Comparison of ENCODE assay signal across 8 mouse cellular contexts in genomic region chr15:81399297-81399637, GRCm38 (mm10). TPM values are rescaled to one million over a fixed set of nuclear protein-coding genes. Genes with fewer than 3 reads are reported as not detected.
DNase-seq lines count a peak whose midpoint lies in the region; ATAC-seq and TF ChIP-seq lines count a peak whose summit lies in the region.

No protein-coding gene starts in this region.

- peak overlapping the region; percentile 91 for H3K4me2 ChIP-seq in heart, embryonic 12.5 days
- peak overlapping the region; percentile 84 for H3K4me2 ChIP-seq in forebrain, embryonic 16.5 days (ENCODE audit: low read length)

- TF ChIP-seq POLR2A in ES-Bruce4 (IDR thresholded peaks at IDR 0.05; ENCODE audit: insufficient read depth, low read length), result no peak

- H3K27me3 ChIP-seq in heart, embryonic 12.5 days (replicated peaks), result no peaks in the 10 kb centered on the region
- no peaks in the 10 kb centered on the region for H3K27me3 ChIP-seq in ES-Bruce4 (ENCODE audit: control insufficient read depth, insufficient read depth, low read length, poor library complexity, severe bottlenecking)
- H3K27me3 ChIP-seq in forebrain, embryonic 16.5 days (replicated peaks; ENCODE audit: control insufficient read depth, insufficient read depth, low read length), result no peaks in the 10 kb centered on the region

- H3K4me1 ChIP-seq in heart, embryonic 12.5 days (replicated peaks), result peaks cover 15% of the 10 kb centered on the region; the same call in 1 of the 2 replicates
- no peaks in the 10 kb centered on the region for H3K4me1 ChIP-seq in ES-Bruce4 (ENCODE audit: control insufficient read depth, insufficient read depth, low read length)
- H3K4me1 ChIP-seq in forebrain, embryonic 16.5 days (replicated peaks; ENCODE audit: control insufficient read depth, insufficient read depth, low read length), result peaks cover 27% of the 10 kb centered on the region

- H3K9ac ChIP-seq in heart, embryonic 12.5 days, result peak overlapping the region; percentile 82
- peak overlapping the region; percentile 86 for H3K9ac ChIP-seq in ES-Bruce4 (ENCODE audit: low read depth, poor library complexity, severe bottlenecking)
- H3K9ac ChIP-seq in forebrain, embryonic 16.5 days (replicated peaks; ENCODE audit: low read depth, low read length), result peak overlapping the region; percentile 84

- DNase-seq in heart, postnatal 10 days, result no peak
- no peak for DNase-seq in adipocyte (ENCODE audit: low spot score)
- DNase-seq in yolk sac, embryonic 10.5 days (ENCODE audit: low spot score), result no peak

- WGBS in heart, embryonic 12.5 days, result 0% methylated on average over 21 of the region's 21 CpGs
- 0% methylated on average over 21 of the region's 21 CpGs for WGBS in forebrain, embryonic 16.5 days
- 0% methylated on average over 21 of the region's 21 CpGs for WGBS in macrophage (ENCODE audit: missing documents)

- no peak; the same call in 1 of the 2 replicates for ATAC-seq in heart, embryonic 12.5 days (ENCODE audit: insufficient number of reproducible peaks, low FRiP score)
- ATAC-seq in forebrain, embryonic 16.5 days, result no peak
- no peak for ATAC-seq in megakaryocyte-erythroid progenitor cell, adult 5-6 weeks (replicated peaks; ENCODE audit: low FRiP score, low TSS enrichment, poor library complexity, severe bottlenecking)

- TF ChIP-seq CTCF in ES-Bruce4 (IDR thresholded peaks at IDR 0.05; ENCODE audit: low read depth, low read length), result no peak

- H3K4me3 ChIP-seq in heart, embryonic 12.5 days, result peak overlapping the region; percentile 67
- H3K4me3 ChIP-seq in ES-Bruce4 (ENCODE audit: low read depth, low read length) (peak overlapping the region; percentile 97), macrophage (ENCODE audit: inconsistent target) (peak overlapping the region; percentile 100)
- peak overlapping the region; percentile 77 for H3K4me3 ChIP-seq in forebrain, embryonic 16.5 days (replicated peaks; ENCODE audit: low read length)

- peak overlapping the region; percentile 91 for H3K27ac ChIP-seq in heart, embryonic 12.5 days (ENCODE audit: poor library complexity, severe bottlenecking)
- H3K27ac ChIP-seq in ES-Bruce4 (ENCODE audit: insufficient read depth, low read length), result peak overlapping the region; percentile 45; the same call in 1 of the 2 replicates
- H3K27ac ChIP-seq in forebrain, embryonic 16.5 days (ENCODE audit: low read length), result peak overlapping the region; percentile 96
- H3K27ac ChIP-seq in macrophage, result peak overlapping the region; percentile 93

- peaks cover 93% of the 10 kb centered on the region for H3K79me2 ChIP-seq in macrophage (ENCODE audit: inconsistent target)

- intact Hi-C loops in heart, postnatal 10 days (cut with DNase I), result no loop called here

- H3K36me3 ChIP-seq in heart, embryonic 12.5 days, result peaks cover 11% of the 10 kb centered on the region
- H3K36me3 ChIP-seq in ES-Bruce4 (ENCODE audit: control insufficient read depth, insufficient read depth, low read length, poor library complexity, severe bottlenecking), result peaks cover 13% of the 10 kb centered on the region
- H3K36me3 ChIP-seq in forebrain, embryonic 16.5 days (ENCODE audit: control insufficient read depth, insufficient read depth), result no peaks in the 10 kb centered on the region
- no peaks in the 10 kb centered on the region for H3K36me3 ChIP-seq in macrophage (ENCODE audit: inconsistent target)

- no peaks in the 10 kb centered on the region for H3K9me3 ChIP-seq in heart, embryonic 12.5 days (replicated peaks)
- no peaks in the 10 kb centered on the region for H3K9me3 ChIP-seq in ES-Bruce4 (replicated peaks; ENCODE audit: control insufficient read depth, insufficient read depth, low read length, poor library complexity, severe bottlenecking)
- H3K9me3 ChIP-seq in forebrain, embryonic 16.5 days (ENCODE audit: control insufficient read depth, low read length), result no peaks in the 10 kb centered on the region

- no peak for TF ChIP-seq EP300 in ES-Bruce4 (IDR thresholded peaks at IDR 0.05; ENCODE audit: insufficient read depth, low read depth, low read length)

RNA-seq across cellular contexts. Expression of gene St13, which starts 0.6 kb away (rescaled TPM):
- polyA plus RNA-seq in heart, embryonic 12.5 days (2016; fragmentation: Nextera tagmentation; extraction: Ambion mirVana), result 150 TPM in 2 replicates
- total RNA-seq in heart, postnatal 10 days (2021), result 10 to 100 TPM; 89.0 to 93.6 TPM
- 696 and 796 TPM in 2 replicates for polyA plus RNA-seq in ES-Bruce4 (2011; ENCODE audit: insufficient read depth, insufficient read length, low read depth, missing spikeins)
- 206 and 233 TPM in 2 replicates for polyA plus RNA-seq in forebrain, embryonic 16.5 days (2015; fragmentation: Nextera tagmentation; extraction: Ambion mirVana)
- 100 to 1,000 TPM in 6 of 26 experiments, 10 to 100 TPM in 20; 42.7 to 120 (median 74.7) TPM for total RNA-seq in macrophage (2018; cell fraction: chromatin; rRNA removed)
- 100 to 1,000 TPM; 111 to 236 (median 140) TPM for total RNA-seq in macrophage (2018; cell fraction: cytosol; rRNA removed)
- total RNA-seq in macrophage (2018; cell fraction: nucleus; rRNA removed), result 10 to 100 TPM; 44.6 to 90.6 (median 65.4) TPM
- 126 to 604 TPM (median 153 TPM) in 3 replicates for polyA plus RNA-seq in macrophage (2018)
- total RNA-seq in megakaryocyte-erythroid progenitor cell, adult 5-6 weeks (2014; fragmentation: Nextera tagmentation), result 175 and 195 TPM in 2 replicates
- total RNA-seq in megakaryocyte-erythroid progenitor cell, adult 5-6 weeks (2017), result 481 and 514 TPM in 2 replicates

RNA-seq across cellular contexts. Expression of gene Xpnpep3, which starts 0.7 kb away (rescaled TPM):
- 10.4 and 11.3 TPM in 2 replicates for polyA plus RNA-seq in heart, embryonic 12.5 days (2016; fragmentation: Nextera tagmentation; extraction: Ambion mirVana)
- total RNA-seq in heart, postnatal 10 days (2021), result 10 to 100 TPM; 12.7 to 13.9 TPM
- polyA plus RNA-seq in ES-Bruce4 (2011; ENCODE audit: insufficient read depth, insufficient read length, low read depth, missing spikeins) (21.0 and 26.7 TPM in 2 replicates), macrophage (2018) (5.2 to 7.3 TPM (median 5.7 TPM) in 3 replicates)
- 9.0 and 10.0 TPM in 2 replicates for polyA plus RNA-seq in forebrain, embryonic 16.5 days (2015; fragmentation: Nextera tagmentation; extraction: Ambion mirVana)
- total RNA-seq in macrophage (2018; cell fraction: chromatin; rRNA removed), result 10 to 100 TPM in 25 of 26 experiments, 1 to 10 TPM in 1; 9.5 to 38.9 (median 25.7) TPM
- 1 to 10 TPM; 3.5 to 8.6 (median 6.5) TPM for total RNA-seq in macrophage (2018; cell fraction: cytosol; rRNA removed)
- total RNA-seq in macrophage (2018; cell fraction: nucleus; rRNA removed), result 10 to 100 TPM in 18 of 26 experiments, 1 to 10 TPM in 8; 4.8 to 29.1 (median 15.9) TPM
- total RNA-seq in megakaryocyte-erythroid progenitor cell, adult 5-6 weeks (2014; fragmentation: Nextera tagmentation), result 14.0 and 17.8 TPM in 2 replicates
- 24.9 and 26.2 TPM in 2 replicates for total RNA-seq in megakaryocyte-erythroid progenitor cell, adult 5-6 weeks (2017)

RNA-seq across cellular contexts. Expression of gene Dnajb7, which starts 8.8 kb away (rescaled TPM):
- polyA plus RNA-seq in heart, embryonic 12.5 days (2016; fragmentation: Nextera tagmentation; extraction: Ambion mirVana), result 1.1 TPM in 2 replicates
- not detected for total RNA-seq in heart, postnatal 10 days (2021)
- polyA plus RNA-seq in ES-Bruce4 (2011; ENCODE audit: insufficient read depth, insufficient read length, low read depth, missing spikeins) (not detected in 2 replicates), macrophage (2018) (0.19 to 0.20 TPM in 2 of 3 replicates, not detected in the other)
- 1.4 and 2.3 TPM in 2 replicates for polyA plus RNA-seq in forebrain, embryonic 16.5 days (2015; fragmentation: Nextera tagmentation; extraction: Ambion mirVana)
- 1 to 10 TPM in 17 of 26 experiments, under 1 TPM in 1, not detected in 8; 0.74 to 3.6 (median 1.8) TPM for total RNA-seq in macrophage (2018; cell fraction: chromatin; rRNA removed)
- under 1 TPM in 4 of 26 experiments, not detected in 22; 0.11 to 0.21 (median 0.19) TPM for total RNA-seq in macrophage (2018; cell fraction: cytosol; rRNA removed)
- 1 to 10 TPM in 6 of 26 experiments, under 1 TPM in 7, not detected in 13; 0.42 to 2.1 (median 0.97) TPM for total RNA-seq in macrophage (2018; cell fraction: nucleus; rRNA removed)
- total RNA-seq in megakaryocyte-erythroid progenitor cell, adult 5-6 weeks (2014; fragmentation: Nextera tagmentation), result not detected in 2 replicates
- total RNA-seq in megakaryocyte-erythroid progenitor cell, adult 5-6 weeks (2017), result 0.34 TPM in 1 of 2 replicates, not detected in the other

RNA-seq across cellular contexts. Expression of gene Slc25a17, which starts 38.7 kb away (rescaled TPM):
- 54.1 and 58.4 TPM in 2 replicates for polyA plus RNA-seq in heart, embryonic 12.5 days (2016; fragmentation: Nextera tagmentation; extraction: Ambion mirVana)
- 10 to 100 TPM; 33.4 to 38.1 TPM for total RNA-seq in heart, postnatal 10 days (2021)
- polyA plus RNA-seq in ES-Bruce4 (2011; ENCODE audit: insufficient read depth, insufficient read length, low read depth, missing spikeins) (81.8 and 87.7 TPM in 2 replicates), macrophage (2018) (21.0 to 35.4 TPM (median 34.3 TPM) in 3 replicates)
- 132 and 144 TPM in 2 replicates for polyA plus RNA-seq in forebrain, embryonic 16.5 days (2015; fragmentation: Nextera tagmentation; extraction: Ambion mirVana)
- 10 to 100 TPM; 25.1 to 96.0 (median 46.9) TPM for total RNA-seq in macrophage (2018; cell fraction: chromatin; rRNA removed)
- total RNA-seq in macrophage (2018; cell fraction: cytosol; rRNA removed), result 10 to 100 TPM; 22.8 to 37.0 (median 27.3) TPM
- 10 to 100 TPM; 25.8 to 71.8 (median 36.2) TPM for total RNA-seq in macrophage (2018; cell fraction: nucleus; rRNA removed)
- total RNA-seq in megakaryocyte-erythroid progenitor cell, adult 5-6 weeks (2014; fragmentation: Nextera tagmentation), result 54.3 and 76.2 TPM in 2 replicates
- 89.4 and 90.9 TPM in 2 replicates for total RNA-seq in megakaryocyte-erythroid progenitor cell, adult 5-6 weeks (2017)

Comparison
In these comparisons a context has a peak if more than half of its experiments do, and no peak if none do; other contexts are left out.
1. H3K27ac ChIP-seq: peak in every context shown above with its lines; median percentile 96 in forebrain, embryonic 16.5 days; 93 in macrophage; 91 in heart, embryonic 12.5 days; 45 in ES-Bruce4.